Mouse (Mus musculus) bone marrow macrophage, adult 2 months (primary cell): ENCODE data around the gene Tshz3.

ENCODE experiments used
- CTCF ChIP-seq: IDR thresholded peaks from 2 replicates; pipeline ENCODE4 v1.5.1; 2012; ENCODE audit warnings: low read depth, mild to moderate bottlenecking, low read length, moderate library complexity
- POLR2A ChIP-seq: IDR thresholded peaks from 2 replicates; pipeline ENCODE4 v1.6.1; 2012; ENCODE audit warnings: mild to moderate bottlenecking, low read depth, low read length, borderline replicate concordance

DNA sequence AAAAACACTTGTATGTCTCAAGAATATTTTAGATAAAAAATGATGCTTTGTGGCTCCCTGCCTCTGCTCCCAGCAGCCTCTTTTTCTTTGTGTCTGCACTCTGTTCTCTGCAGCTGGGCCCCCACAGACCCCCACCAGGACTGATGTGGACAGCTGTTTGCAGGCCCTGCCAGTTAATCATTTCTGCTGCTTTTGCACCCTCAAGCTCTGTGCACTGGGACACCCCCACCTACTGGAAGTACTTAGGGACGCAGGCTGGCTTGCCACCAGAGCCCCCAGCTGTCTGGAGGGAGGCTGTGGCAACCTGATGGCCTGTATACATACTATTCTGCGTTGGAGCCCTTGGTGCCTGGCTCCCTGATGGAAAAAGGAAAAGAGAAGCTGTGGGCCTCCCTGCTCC lies 11.3 kb downstream of the Tshz3 start:
- no peak for TF ChIP-seq CTCF
- no peak for TF ChIP-seq POLR2A
